Mouse (Mus musculus) cerebellum, adult 18-20 months (tissue): Measurements from ENCODE around the gene Stox2.

Experiments
- DNase-seq, 2 experiments: peaks; one replicate each; pipeline ENCODE4 v3.0.0; 2021

Stox2 gene

DNA sequence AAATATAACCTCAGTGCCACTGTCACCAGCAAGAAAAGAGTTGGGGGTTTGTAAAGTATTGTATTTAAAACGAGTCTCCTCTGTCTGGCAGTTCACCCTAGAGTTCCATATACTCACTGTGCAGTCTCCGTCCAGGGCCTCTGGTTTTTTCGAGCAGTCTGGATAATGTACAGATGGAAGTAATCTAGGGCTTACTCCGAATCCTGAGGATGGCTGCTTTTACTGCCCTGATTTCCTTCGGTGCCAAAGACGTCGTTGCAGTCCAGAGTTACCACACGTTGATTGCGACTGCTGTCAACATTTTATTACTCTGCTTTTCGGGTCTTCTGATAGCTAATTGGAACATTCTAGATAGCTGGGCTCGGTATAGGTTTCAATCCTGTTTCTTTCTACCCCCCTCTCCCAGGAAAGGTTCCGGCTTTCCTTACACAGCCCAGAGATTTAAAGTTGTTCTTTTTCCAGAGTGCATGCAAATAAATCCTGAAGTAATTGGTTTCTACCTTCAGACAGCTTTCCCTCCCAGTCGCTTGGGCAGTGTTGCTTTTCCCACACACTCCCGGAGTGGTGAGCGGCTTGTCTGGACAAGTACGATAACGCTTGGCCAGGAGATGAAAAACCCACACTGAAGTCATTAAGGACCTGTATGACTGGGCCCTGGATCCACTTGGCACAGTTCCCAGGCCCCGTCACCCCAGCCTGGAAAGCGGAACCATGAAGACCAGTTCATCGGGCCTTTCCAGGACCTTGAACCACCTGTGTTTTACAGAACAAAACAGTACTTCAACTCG, 94.1 kb downstream of the Stox2 start:
- no peak for DNase-seq

GRCm38 (mm10) chr8:47349082-47349481, 97.1 kb downstream of the Stox2 start:
- DNase-seq, result no peak

GRCm38 (mm10) chr8:47347809-47348208, 98.4 kb downstream of the Stox2 start:
- no peak for DNase-seq

DNA sequence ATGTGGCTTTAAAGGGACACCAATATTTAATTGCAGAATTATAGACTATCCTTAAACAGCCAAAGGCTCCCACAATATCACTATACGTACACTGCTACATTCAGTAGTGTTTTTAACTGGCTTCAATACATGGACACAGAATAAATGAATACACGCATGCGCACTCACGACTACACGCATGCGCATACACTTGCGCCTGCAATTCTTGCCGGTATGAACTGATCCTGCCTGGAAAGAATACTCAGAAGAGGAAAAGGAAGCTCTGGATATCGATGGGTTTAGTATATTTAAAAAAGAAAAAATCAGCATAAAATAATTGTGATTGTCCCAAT, 100.4 kb downstream of the Stox2 start:
- peak; percentile 32 to 52 for DNase-seq

GRCm38 (mm10) chr8:47345085-47345771, 100.9 kb downstream of the Stox2 start:
- no peak for DNase-seq

GRCm38 (mm10) chr8:47341474-47341873, 104.7 kb downstream of the Stox2 start:
- DNase-seq, result no peak

- no peak for DNase-seq
Measured at GRCm38 (mm10) chr8:47338691-47339323, 107.4 kb downstream of the Stox2 start.

GRCm38 (mm10) chr8:47336433-47336832, 109.7 kb downstream of the Stox2 start:
- no peak for DNase-seq

GRCm38 (mm10) chr8:47335940-47336339, 110.2 kb downstream of the Stox2 start:
- no peak for DNase-seq

- peak; percentile 71 to 79 for DNase-seq
Measured at GRCm38 (mm10) chr8:47334223-47334757, 111.9 kb downstream of the Stox2 start.

DNA sequence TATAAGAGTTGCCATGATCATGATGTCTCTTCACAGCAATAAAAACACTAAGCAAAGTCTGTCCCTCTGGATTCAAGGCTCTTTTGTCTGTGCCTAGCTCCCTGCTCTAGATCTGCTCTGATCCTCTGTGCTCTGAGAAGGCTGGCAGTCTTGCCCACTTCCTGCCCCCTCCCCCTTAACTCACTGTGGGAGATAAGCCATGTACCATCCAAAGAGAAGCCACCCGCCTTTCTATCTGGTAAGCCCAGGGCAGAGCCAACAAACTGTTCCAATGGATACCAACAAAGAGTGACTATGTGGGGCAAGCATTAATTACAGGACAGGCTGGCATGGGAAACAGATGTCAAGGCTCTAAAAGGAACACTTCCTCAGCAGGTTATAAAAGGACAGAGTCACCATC, 113.2 kb downstream of the Stox2 start:
- DNase-seq, result no peak

GRCm38 (mm10) chr8:47330982-47331381, 115.2 kb downstream of the Stox2 start:
- DNase-seq, result no peak

GRCm38 (mm10) chr8:47326348-47326747, 119.8 kb downstream of the Stox2 start:
- no peak for DNase-seq

GRCm38 (mm10) chr8:47324117-47324820, 121.9 kb downstream of the Stox2 start:
- DNase-seq, result no peak

DNA sequence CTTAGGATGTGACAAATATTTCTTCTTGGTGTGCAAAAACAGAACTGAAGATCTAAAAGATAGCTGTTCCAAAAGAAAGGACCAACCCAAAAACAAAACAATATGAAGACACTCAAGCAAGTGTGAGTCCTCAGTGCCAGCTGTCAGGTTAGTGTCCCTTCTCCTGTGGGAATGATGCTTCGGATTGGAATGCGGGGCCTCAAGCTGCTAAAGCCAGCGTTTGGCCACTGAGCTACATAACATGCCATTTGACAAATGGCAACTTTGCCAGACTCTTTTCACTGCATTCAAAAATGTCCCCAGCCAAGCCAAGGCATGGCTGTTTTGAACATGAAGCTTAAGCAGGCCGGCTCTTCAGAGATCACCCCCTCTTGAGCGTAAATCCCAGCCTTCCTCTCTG, 124.9 kb downstream of the Stox2 start:
- no peak for DNase-seq

DNA sequence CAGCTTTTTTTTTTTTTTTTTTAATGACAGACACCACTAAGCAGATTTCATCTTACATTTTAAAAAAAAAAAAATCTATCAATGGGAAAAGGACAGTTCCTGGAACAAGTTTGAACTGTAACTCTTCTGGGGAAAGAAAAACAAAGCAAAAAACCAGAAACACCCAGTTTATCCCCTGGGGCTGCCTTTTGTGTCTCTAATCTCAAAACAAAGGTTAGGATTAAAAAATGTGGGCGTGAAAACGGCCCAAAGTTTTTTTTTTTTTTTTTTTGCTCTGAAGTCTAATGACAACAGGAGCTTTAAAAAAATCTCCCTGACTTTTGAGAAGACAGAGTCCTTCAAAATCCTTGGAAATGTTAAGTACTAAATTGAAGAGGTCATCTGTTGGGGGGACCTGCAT, 125.5 kb downstream of the Stox2 start:
- DNase-seq, result no peak

DNA sequence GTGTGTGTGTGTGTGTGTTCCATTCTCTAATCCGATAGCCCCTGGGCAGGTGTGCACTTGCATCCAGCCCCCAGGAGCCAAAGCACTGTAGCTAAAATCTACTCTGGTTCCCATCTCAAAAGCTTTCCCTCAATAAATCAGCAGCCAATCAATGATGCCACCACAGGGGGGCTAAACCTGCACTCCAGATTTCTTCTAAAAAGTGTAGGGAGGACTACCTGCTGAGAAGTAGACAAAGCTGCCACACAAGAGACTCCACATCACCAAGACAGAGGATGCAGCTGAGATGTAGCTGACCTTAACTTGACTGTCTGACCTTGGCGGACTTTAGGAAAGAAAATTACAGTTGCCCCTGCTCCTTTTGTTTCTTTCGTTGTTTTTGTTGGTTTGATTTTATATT, 127.7 kb downstream of the Stox2 start:
- no peak for DNase-seq

GRCm38 (mm10) chr8:47308176-47308575, 138.0 kb downstream of the Stox2 start:
- no peak for DNase-seq

- no peak for DNase-seq
Measured at GRCm38 (mm10) chr8:47306372-47306771, 139.8 kb downstream of the Stox2 start.

GRCm38 (mm10) chr8:47305880-47306279, 140.3 kb downstream of the Stox2 start:
- no peak for DNase-seq

DNA sequence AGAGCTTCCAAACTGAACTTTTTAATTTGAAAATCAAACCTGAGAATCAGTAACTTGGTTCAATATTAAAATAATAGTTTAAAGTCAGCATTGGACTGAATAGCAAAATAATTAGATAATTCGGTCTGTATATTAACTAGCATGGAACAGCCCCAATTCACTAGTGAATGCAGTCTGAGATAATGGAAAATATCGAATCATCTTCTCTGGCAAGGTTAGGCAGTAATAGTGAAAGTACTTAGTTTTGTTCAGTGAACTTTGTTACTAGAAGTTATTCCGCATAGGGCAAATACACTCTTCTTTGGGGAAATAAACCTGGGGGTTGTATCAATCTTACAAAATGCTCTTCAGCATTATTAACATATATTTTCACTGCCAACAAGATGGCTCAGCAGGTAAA, 147.7 kb downstream of the Stox2 start:
- DNase-seq, result no peak

- peak; percentile 26 to 31 for DNase-seq
Measured at GRCm38 (mm10) chr8:47289641-47290040, 156.5 kb downstream of the Stox2 start.

DNA sequence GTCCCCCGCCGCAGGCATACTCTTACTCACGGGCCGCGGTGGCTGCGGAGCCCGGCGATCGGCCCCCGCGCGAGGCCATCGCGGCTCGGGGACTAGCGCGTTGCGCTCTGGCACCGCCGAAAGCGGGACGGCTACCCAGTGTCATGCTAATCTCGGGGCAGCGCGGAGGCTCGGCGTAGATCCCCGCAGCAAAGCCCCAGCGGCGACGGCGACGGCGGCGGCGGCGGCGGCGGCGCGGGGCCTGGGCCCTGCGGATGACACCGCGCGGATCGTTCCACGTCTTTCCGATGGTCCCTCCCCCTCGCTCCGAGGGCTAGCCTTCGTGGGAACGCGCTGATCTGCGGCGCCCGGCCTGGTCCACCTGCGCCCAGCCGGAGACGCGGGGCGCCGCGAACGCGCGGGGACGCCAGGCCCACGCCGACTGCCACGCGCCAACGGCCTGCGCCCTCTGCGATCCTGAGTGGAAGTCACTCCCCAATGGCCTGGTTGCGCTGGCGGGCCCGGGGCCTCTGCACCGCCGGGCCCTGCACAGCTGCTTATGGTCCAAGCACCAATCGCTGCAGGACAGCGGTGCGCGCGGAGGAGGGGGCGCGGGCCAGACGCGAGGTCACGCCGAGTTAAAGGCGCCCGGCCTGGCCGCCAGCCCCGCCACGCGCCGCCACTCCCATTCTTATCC, 157.2 kb downstream of the Stox2 start:
- DNase-seq, result peak; percentile 67 to 80
